In the genomic region with DNA sequence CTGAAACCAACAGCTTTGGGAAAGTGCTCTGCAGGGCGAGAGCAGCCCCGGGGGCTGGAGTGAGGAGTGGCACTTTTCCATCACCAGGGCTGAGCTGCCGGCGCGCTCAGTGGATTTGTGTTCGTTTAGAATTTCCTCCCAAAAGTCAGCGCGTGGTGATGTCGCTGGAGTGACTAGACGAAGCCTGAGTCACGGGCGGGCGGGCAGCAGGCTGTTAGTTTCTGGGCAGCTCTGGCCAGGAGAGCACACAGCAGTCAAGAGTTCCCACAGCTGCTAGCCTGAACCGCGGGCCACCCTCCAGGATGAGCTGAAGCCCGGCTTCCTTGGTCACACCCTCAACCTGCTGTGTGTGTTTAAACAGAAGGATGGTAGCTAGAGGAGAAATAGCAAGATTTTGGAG, we compare ENCODE assay signal across 8 mouse cellular contexts. TPM values are rescaled to one million over a fixed set of nuclear protein-coding genes. Genes with fewer than 3 reads are reported as not detected.
A peak's percentile ranks its signal among the peaks of the same experiment; 100 is the strongest.
DNase-seq lines count a peak whose midpoint lies in the region; ATAC-seq lines count a peak whose summit lies in the region.

No protein-coding gene starts in this region.

- WGBS in heart, embryonic 11.5 days (ENCODE audit: insufficient replicate concordance): 3% methylated on average over 16 of the region's 16 CpGs
- 7% methylated on average over 16 of the region's 16 CpGs for WGBS in stomach, embryonic 14.5 days

- peak; percentile 70 for DNase-seq in adrenal gland, adult 2 months
- DNase-seq in adrenal gland, postnatal 4 days (ENCODE audit: low spot score in 2 of 2): no peak
- peak; percentile 74 for DNase-seq in 3134 (ENCODE audit: extremely low read depth, insufficient read length, low spot score)
- peak; percentile 39 for DNase-seq in embryo, embryonic 9.5 days (ENCODE audit: extremely low spot score)
- DNase-seq in kidney, postnatal 10 days: peak; percentile 69
- peak; percentile 51 for DNase-seq in lung, postnatal 36 days

- no peak for ATAC-seq in heart, embryonic 11.5 days (replicated peaks; ENCODE audit: insufficient number of reproducible peaks, low FRiP score, low TSS enrichment)
- ATAC-seq in stomach, embryonic 14.5 days (ENCODE audit: insufficient number of reproducible peaks, insufficient read depth, low FRiP score, low read depth): no peak

- peak overlapping the region; percentile 96 for H3K27ac ChIP-seq in heart, embryonic 11.5 days (ENCODE audit: low read depth, low read length)
- peak overlapping the region; percentile 18; the same call in 1 of the 2 replicates for H3K27ac ChIP-seq in stomach, embryonic 14.5 days (ENCODE audit: low read length)

- H3K9ac ChIP-seq in heart, embryonic 11.5 days (ENCODE audit: low read depth, low read length): peak overlapping the region; percentile 81
- H3K9ac ChIP-seq in stomach, embryonic 14.5 days (replicated peaks; ENCODE audit: low read depth, low read length): no peak overlapping the region

- H3K36me3 ChIP-seq in heart, embryonic 11.5 days (ENCODE audit: control insufficient read depth, insufficient read depth, low read length): no peaks in the 10 kb centered on the region
- no peaks in the 10 kb centered on the region for H3K36me3 ChIP-seq in stomach, embryonic 14.5 days (ENCODE audit: control insufficient read depth, insufficient read depth, low read length)

- peaks cover 54% of the 10 kb centered on the region for H3K4me1 ChIP-seq in heart, embryonic 11.5 days (ENCODE audit: control insufficient read depth, insufficient read depth, low read length)
- H3K4me1 ChIP-seq in stomach, embryonic 14.5 days (ENCODE audit: control insufficient read depth, insufficient read depth, low read length): peaks cover 21% of the 10 kb centered on the region

- H3K27me3 ChIP-seq in heart, embryonic 11.5 days (ENCODE audit: control insufficient read depth, insufficient read depth, low read length): no peaks in the 10 kb centered on the region
- no peaks in the 10 kb centered on the region for H3K27me3 ChIP-seq in stomach, embryonic 14.5 days (ENCODE audit: control insufficient read depth, insufficient read depth, low read length)

- H3K4me3 ChIP-seq in heart, embryonic 11.5 days (ENCODE audit: low read depth, low read length): peak overlapping the region; percentile 50
- no peak overlapping the region; the same call in 1 of the 2 replicates for H3K4me3 ChIP-seq in stomach, embryonic 14.5 days (ENCODE audit: low read depth, low read length)

- H3K9me3 ChIP-seq in heart, embryonic 11.5 days (replicated peaks; ENCODE audit: control insufficient read depth, low read length): no peaks in the 10 kb centered on the region
- no peaks in the 10 kb centered on the region for H3K9me3 ChIP-seq in stomach, embryonic 14.5 days (ENCODE audit: control insufficient read depth, low read depth, low read length)

- peak overlapping the region; percentile 66 for H3K4me2 ChIP-seq in heart, embryonic 11.5 days
- peak overlapping the region; percentile 7 for H3K4me2 ChIP-seq in stomach, embryonic 14.5 days (replicated peaks; ENCODE audit: low read depth, low read length)

RNA-seq across cellular contexts. Expression of gene C1qtnf9, which starts 35.1 kb away (rescaled TPM):
- 1 to 10 TPM; 3.7 to 7.1 TPM for total RNA-seq in adrenal gland, adult 2 months (2021)
- 1.4 and 1.8 TPM in 2 replicates for polyA plus RNA-seq in adrenal gland, adult 2 months (2012; rRNA removed)
- total RNA-seq in adrenal gland, postnatal 4 days (2021): 1 to 10 TPM; 4.1 to 4.2 TPM
- not detected in 2 replicates for polyA plus RNA-seq in heart, embryonic 11.5 days (2014; fragmentation: Nextera tagmentation; extraction: Ambion mirVana)
- 0.33 and 0.73 TPM in 2 replicates for polyA plus RNA-seq in stomach, embryonic 14.5 days (2014; fragmentation: Nextera tagmentation; extraction: Ambion mirVana)

RNA-seq across cellular contexts. Expression of gene Mipep, which starts 51.6 kb away (rescaled TPM):
- 10 to 100 TPM; 41.4 to 44.4 TPM for total RNA-seq in adrenal gland, adult 2 months (2021)
- 20.0 and 28.9 TPM in 2 replicates for polyA plus RNA-seq in adrenal gland, adult 2 months (2012; rRNA removed)
- 10 to 100 TPM; 28.7 to 29.1 TPM for total RNA-seq in adrenal gland, postnatal 4 days (2021)
- 26.0 and 29.9 TPM in 2 replicates for polyA plus RNA-seq in heart, embryonic 11.5 days (2014; fragmentation: Nextera tagmentation; extraction: Ambion mirVana)
- 22.3 and 24.0 TPM in 2 replicates for polyA plus RNA-seq in stomach, embryonic 14.5 days (2014; fragmentation: Nextera tagmentation; extraction: Ambion mirVana)

Comparison
In these comparisons a context has a peak if more than half of its experiments do, and no peak if none do; other contexts are left out.
1. DNase-seq: peak in adrenal gland, adult 2 months (single experiment), 3134 (single experiment), embryo, embryonic 9.5 days (single experiment), kidney, postnatal 10 days (single experiment) and lung, postnatal 36 days (single experiment); none in adrenal gland, postnatal 4 days (0 of 2).